Mouse (Mus musculus) skeletal muscle tissue, adult 2 months (tissue): ENCODE measurements at regions not wholly inside any gene's neighbourhood (a gene's known extent, or its start where the extent isn't known, plus 50 kb on each side); places are given as distances from the start of the nearest gene placed in this dataset.

Source experiments
- DNase-seq: peaks from one replicate; pipeline ENCODE4 v3.0.0-alpha.2; 2012; ENCODE audit warnings: low read depth, low spot score

DNA sequence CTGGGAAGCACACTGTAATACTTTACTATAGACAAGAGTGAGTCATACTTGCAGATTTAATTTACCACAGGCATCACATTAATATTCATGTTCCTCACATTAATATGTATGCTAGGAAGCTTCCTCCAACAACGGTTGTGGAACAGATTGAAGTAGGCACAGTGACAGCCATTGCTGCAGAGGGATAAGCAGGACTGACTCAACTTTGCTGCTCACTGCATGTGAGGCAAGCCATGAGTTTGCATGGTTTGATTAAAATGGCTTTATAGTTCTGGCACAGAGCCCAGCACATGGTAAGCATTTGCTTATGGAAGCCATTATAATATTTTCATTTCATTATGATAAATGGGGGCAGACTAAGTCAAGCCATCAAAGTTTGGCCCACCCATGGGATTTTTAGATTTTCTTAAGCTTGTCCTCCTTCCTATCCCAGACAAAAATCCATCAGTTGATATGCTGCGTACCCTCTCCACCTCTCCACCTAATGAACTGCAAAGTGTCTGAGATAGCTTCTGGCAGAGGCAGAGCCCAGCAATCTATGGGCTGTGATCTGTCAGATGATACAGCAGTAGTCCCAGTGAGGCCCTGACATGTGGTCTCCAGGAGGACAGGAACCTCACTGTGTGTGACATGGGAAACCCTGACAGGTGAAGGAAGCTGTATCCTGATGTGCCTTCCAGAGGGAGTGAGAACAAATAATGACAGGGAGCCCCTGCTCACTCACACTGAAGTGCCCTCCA, 109.6 kb upstream of the Arrdc4 start:
- no peak for DNase-seq

DNA sequence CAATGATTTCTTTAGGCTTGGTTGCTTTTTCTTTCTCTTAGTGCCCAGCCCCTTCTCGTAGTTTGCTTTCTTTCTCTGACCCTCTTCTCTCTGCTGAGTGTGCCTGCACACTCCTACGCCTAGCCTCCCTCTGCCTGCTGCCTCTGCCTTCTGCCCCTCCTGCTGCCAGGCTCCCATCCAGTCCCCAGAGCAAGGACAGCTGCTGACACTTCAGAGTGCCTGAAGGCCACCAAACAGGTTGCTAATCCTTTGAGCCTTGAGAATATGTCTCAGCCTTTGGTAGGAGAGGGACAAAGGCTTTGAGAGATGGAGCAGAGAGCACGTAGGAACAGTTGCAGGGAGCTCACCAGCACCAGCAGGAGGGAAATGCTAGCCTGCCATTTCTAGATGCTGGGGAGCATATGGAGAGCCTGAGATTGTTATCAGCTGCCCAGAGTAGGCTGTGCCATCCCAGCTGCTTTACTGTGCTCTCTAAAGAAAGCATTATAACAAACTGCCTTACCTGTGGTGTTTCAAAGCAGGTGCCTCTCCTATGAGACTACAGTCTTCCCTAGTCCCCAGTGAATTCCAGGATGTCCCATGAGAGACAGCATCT, 103.0 kb upstream of the Arrdc4 start:
- no peak for DNase-seq

DNA sequence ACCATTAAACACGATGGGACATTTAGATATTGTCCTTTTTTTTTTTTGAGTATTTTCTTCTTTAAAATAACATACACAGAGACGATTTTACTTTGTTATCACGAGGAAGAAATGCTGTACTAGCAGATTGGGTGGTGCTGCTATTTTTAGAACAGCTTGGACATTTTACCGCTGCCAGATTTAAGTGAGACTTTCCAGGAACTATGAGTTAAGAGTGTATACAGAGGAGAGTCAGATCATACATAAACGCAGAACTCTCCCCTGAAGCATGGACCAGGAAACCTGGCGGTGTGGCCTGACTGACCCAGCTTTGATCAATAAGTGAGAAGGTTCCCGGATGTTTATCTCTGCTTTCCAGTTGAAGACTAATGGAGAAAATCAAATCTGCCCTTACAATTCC, 95.6 kb upstream of the Arrdc4 start:
- no peak for DNase-seq

DNA sequence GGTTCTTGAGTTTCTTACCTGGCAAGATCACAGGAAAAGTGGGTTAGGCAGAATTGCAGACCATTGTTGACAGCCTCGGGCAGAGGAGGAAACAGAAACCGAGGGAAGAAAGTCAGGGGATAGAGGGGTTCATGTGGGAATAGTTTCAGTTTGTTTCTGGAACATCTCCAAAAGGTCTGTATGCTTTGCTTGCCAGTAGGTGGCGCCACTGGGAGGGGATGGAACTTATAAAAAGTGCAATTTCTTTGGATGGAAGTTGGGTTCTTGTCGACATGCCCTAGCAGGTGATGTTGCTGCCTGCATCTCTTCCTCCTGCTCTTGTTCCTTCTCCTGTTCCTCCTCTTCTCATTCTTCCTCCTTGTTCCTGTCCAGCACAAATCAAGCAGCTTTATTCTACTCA, 94.3 kb upstream of the Arrdc4 start:
- no peak for DNase-seq

DNA sequence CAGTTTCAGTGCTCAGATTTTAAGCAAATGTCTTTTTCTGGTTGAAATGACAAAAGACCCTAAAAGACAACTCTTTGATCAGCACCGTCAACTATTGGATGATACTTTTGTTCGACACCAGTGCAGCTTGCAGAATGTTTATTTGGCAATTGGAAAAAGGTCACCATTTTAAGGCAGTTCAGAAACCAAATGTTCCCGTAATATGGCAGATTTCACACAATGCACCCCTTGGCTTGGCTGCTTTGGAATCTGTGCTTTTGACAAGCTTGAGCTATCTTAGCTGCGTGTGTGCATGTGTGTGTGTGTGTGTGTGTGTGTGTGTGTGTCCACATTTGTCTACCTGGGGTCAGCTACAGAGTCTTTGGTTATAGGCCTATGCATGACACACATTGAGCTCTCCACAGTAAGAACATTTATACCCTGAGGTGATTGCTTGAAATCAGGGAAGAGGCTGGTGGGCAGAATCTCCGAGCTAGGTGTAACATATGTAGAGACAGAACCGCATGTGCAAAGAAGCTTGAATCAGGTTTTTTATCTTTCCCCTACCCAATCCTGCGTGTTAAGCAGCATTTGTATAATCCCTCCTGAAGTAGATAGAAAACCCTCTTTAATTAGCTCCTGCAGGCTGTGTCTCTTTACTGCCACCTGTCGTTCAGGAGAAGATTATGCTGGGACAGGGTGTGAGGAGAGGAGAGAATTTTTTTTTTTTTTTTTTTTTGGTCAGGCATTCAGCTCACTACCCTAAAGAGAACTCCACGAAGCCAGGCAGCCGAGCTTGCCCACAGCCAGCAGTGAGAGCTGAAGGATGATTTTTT, 85.1 kb upstream of the Arrdc4 start:
- DNase-seq, result no peak

DNA sequence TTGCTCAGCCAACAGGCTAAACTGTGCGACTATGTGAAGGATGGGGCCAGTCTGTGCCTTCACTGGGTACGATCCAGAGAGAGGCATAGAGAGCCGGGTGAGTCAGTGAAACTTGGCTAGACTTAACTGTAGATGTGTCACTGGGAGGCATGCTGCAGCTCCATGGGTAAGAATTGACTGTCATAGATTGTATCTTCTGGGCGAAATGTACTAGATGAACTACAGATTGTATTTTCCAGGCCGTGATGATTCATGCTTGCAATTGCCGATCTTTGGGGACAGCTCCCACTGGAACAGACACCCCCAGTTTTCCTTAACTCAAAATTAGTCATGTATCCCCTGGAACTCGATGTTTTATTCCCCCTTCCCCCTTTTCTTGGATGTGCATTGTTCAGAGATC, 84.5 kb upstream of the Arrdc4 start:
- DNase-seq, result no peak

DNA sequence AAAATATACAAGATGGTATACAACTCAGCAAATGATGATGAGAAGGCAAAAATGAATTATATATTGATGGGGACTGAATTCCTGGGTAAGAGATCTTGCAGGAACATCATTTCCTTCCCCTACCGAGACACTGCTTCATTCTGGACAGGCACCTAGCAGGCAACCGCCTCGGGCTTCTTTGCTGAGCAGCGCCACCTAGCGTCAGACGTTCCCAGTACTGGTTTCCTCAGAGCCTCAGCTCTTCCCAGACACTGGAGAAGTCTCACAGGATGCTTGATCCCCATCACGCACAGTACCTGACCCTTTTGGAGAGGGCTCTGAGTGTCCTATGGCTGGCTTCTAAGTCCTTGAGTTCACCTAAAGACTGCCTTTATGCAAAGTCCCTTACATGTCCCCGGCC, 80.8 kb upstream of the Arrdc4 start:
- peak; percentile 21 for DNase-seq

DNA sequence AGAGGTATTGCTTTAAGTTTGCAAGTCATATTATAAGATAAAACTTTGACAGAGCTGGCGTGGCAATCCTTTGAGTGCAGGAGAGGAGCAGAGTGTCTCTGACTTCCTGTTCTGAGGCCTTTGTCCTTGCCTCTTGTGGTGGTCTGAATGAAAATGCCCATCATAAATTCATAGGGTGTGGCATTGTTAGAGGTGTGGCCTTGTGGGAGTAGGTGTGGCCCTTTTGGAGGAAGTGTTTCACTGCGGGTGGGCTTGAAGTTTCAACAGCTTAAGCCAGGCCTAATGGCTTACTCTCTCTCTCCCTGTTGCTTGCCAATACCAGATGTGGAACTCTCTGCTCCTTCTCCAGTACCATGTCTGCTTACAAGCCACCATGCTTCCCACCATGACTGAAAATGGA, 75.4 kb upstream of the Arrdc4 start:
- no peak for DNase-seq

DNA sequence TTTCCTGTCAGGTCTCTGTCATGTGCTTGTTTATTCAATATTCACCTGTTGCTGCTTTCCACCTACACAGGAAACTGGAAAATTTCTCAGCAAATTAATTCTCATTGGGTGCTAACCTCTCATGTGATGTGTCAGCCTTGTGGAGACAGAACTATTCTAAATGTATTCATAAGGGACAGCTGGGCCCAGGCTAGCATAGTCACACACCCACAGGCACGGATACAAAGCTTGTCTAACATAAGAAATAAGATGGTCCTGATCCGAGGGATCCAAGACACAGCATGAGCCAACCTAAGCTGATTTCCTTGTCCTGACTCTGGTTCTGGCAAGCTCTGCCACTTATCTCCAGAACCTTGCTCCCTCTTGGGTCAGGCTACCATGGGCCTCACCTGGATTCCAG, 74.6 kb upstream of the Arrdc4 start:
- no peak for DNase-seq

DNA sequence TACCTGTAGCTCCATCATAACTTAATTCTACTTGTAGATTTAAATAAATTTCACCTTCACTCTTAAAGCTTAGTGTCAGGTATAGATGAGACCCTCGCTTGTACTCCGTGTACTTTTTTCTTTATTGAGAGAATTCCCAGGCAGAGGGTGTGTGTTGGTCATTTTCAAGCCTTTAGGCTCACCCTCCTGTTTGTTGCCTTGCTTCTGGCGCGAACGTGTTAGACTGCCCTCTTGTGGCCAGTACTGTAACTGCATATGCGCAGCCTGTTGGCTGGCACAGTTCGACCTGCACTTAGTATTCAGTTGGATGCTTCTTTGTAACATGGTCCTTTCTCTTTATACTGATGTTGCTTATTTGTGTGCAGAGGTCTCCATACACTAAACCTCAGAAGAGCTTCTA, 74.1 kb upstream of the Arrdc4 start:
- peak; percentile 52 for DNase-seq

DNA sequence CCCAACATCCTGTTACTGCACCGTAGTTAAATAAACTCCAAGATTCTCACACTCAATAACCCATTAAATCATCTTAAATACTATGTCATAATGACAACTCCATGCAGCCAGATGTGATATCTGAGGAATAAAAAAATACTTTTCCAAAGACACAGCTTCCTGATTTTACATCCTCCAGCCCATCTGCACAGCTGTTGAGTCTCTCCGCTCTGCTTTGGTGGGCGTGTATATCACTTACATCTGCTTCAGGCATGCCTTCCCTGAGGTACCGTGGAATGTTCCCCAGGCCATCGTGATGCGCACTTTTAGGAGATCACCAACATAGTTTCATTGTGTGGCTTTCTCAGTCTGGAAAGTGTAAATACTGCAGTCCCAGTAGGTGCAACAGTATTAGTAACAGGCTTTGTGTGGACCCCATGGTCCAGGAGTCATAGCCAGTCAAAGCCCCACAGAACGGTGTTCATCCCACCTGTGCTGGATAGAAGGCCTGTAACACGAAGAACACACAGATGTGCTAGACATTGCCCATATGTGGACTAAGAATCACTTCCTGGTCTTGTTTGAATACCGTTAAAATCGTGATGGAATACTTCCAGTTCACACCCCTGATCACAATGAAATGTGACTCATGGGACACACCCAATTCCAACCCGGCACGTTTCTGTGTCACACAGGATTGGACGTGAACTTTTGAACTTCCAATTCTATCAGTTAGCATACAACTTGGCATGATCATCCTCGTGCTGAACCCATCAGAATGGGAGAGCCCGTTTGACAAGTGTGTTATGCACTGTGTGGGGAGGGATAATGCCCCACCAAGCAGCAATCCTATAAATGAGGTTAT, 66.0 kb upstream of the Arrdc4 start:
- DNase-seq, result no peak

DNA sequence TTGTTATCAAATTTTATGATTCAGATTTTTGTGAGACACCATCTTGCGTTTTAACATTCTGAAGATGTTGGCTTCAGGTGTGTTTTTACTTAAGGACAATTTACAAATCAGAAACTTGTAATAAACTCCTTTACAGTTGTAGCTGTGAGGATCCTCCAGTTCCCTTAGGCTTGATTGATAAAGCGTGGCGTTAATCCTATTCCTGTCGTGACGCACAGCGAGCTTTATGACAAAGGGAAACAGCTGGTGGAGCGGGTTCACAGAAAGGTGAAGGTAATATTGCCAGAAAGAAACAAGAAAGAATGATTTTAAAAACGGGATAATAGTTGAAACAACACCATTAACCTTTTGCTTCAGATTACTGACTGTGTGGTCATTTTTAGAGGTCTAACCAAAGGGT, 60.7 kb upstream of the Arrdc4 start:
- no peak for DNase-seq
